Mouse (Mus musculus): Measurements from ENCODE around the gene Rad51b. TPM values are rescaled to one million over a fixed set of nuclear protein-coding genes. Genes with fewer than 3 reads are reported as not detected.

Gene Rad51b
- total RNA-seq, 2 experiments from 2014 or later, result 0.23 to 0.26 TPM

DNA sequence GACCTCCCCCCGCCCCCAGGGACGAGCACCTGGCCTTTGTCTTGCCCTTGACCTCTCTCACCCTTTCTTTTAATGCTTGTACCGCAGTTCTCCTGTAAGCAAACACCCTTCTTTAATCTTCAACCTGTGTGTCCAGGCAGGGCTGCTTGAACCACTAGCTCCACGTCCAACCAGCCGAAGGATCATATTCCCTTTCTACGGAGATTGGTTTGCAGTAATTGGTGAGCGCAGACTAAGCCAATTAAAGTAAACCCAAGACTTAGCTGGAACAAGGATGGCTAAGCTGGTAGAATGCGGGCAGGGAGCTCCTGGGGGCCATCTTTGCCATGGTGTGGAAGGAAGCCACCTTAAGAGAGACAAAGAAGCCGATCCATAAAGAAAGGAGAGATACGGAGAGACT lies 490.5 kb downstream of the Rad51b start:
- DNase-seq (ENCODE audit: low spot score in 2 of 2), result no peak

DNA sequence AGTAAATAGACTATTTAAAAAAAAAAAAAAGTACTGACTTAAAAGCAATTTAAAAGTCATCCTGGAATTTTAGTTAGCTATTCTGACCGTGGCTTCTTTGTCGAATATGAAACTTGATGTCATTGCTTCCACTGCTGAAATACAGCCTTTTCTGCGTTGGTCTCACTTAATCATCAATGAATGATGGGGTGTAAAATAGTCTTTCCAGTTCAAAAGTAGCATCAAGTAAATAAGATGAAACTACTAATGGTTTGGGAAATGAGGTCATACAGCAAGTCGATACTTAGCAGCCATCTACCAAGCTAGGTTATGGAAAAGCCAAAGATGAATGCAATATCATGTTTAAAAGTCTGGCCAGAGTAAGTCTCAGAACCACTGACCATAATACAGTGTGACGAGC lies 491.3 kb downstream of the Rad51b start:
- DNase-seq (ENCODE audit: low spot score in 2 of 2), result no peak

DNA sequence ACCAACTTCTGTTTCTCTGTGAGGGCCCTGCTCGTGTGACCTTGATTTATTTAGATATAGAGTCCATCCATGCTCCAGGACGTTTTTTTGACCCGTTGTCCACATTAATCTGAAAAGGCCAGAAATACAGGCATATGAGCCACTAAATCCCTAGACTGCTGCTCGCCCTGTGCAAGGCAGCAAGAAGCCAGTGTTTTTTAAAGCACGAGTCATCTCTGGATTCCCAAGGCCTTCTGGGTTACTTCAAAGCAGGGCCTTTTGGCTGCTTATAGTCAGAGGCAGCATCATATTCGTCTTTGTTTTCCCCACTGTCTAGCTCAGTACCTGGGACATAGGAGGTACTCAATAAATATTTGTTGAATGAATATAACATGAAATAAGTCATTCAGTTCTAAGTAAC lies 492.4 kb downstream of the Rad51b start:
- DNase-seq (ENCODE audit: low spot score in 2 of 2), result no peak

DNA sequence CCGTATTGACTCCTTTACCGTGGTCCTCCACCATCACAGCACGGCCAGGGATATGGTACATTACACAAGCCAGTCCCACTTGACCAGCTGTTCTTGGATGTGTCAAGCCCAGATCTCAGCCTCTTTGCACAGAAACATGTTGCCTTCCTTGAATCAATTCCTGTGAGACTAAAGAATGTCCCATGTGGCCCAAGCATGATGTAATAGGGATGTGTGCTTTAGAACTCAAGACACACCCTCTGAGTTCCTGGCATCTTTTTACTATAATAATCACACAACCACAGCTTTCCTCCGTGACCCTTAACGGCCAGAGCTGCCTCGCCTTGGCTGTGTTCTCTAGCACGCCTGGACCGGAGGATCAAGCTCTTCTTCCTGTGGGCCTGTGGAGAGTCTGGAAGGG lies 496.3 kb downstream of the Rad51b start:
- no peak for DNase-seq (ENCODE audit: low spot score in 2 of 2)

DNA sequence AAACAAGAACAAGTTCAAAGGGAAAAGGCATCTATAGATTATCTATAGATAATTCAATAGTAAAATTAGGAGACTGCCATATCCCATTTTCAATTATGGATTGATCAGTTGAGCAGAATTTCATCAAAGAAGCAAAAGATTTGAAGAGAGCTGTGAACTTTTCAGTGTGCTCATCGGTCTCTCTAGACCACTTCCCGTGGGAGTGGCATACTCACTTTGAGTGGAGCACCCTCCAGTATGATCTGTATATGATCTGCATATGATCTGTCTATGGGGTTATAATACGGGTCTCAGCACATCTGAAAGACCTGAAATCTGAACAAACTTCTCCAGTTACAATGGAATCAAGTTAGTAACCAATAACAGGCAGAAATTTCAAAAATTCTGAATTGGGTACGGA lies 497.7 kb downstream of the Rad51b start:
- DNase-seq (ENCODE audit: low spot score in 2 of 2), result no peak

DNA sequence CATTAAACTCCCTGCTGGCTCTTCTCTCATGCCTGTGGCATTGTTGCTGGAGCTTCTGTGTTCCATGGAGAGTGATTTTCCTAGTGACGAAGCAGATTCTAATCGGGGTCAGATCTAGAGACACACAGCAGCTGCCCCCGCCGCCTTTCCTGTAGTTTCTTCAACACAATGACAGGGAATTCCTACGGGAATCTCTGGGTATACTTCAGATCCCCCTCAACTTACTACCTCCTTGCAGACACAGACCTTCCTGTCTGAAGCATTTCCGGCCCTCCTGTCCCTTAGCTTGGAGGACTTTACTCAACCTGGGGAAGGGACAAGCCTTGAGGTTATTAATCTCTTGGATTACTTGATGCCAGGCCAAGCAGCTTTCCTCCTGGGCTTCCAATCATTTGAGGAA lies 499.2 kb downstream of the Rad51b start:
- DNase-seq (ENCODE audit: low spot score in 2 of 2), result no peak

DNA sequence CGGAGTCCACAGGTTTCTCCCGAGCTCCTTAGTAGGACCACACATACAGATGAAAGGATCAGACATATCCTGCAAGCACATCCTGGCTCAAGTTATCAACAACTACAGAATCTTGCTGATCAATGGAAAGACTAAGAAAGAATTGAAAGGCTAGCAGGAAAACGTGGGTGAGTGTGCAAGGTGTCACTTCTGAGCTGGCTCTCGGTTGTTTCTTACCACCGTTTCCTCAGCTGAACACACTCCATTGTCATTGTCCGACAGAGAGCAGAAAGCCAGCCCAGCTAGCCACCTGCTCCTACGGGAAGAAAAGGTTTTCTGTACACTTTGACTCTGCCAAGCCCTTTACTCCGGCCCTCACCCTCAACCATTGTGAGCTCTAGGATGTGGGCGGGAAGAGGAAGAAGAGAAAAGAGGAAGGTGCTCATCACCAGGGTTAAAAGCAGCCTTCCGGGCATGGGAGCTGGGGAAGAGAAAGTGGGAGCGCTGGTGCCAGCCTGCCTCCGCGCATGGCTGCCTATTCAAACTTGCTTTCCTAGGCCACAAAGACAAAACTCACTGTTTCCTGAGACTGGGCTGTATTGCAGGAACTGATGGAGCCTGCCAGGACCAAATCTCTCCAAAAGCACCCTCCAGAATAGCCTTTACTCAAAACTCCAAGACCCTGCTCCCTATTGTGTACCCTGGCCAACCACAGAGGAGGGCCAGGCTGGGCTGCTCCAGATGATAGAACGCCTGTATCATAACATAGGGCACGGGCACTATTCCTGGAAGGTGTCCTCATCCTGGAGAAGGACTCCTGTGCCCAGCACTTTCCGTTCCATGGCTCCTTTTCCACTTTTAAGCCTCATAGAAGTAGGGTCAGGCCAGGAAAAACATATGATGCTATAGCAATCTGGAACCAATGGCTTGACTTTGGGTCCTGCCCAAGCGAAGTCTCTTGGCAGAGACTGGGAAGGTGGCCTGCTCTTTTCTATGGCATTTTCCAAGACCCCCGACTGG lies 500.0 kb downstream of the Rad51b start:
- DNase-seq (ENCODE audit: low spot score in 2 of 2), result no peak

DNA sequence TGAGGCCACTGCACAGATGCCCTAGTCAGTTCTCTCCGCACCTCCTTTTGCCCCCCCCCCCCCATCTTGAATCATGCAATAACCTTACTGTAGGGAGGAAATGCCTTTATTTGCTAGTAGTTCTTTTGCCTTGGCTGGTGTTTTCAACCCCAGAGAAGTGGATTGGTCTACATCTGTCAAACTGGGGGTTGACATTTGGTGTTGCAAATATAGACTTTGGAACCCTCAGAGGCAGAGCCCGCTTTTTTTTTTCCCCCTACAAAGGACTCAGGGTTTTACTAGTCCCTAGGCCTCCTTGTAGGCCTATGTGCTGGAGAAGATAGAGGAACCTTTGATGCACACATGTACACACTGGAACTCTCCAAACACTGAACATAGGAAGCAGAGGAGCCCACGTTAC lies 501.4 kb downstream of the Rad51b start:
- DNase-seq (ENCODE audit: low spot score in 2 of 2), result no peak

DNA sequence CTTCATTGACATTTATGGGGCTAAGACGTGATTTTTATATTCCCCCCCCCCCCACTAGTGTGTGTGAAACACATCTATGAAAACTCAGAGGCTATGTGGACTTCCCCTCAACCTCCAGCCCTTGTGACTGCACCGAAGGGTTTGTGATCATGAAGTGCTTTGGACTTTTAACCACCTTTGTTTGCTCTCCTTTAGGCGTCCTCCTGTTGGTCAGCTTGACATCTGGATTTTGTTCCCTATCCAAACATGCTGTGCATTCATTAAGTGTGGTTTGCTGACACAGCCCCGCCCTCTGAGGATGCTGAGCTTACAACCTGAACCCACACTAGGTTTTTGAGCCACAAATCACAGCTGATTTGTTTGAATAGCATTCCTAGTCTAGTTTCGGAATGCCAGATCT lies 502.3 kb downstream of the Rad51b start:
- DNase-seq (ENCODE audit: low spot score in 2 of 2), result no peak

DNA sequence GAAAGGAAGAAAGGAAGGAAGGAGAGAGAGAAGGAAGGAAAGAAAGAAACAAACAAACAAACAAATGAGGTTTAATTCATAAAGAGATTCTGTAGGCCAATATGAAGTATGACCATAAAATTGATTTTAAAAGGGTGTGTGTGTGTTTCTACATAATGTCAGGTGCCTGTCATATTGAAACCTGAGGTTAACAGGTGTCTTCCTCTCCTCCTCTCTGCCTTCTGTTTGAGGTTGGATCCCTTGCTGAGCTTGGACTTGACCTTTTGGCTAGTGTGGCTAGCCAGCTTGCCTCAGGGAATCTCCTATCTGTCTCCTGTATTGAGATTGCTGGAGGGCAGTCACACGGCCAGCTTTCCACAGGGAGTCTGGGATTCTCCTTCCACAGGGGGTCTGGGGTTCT lies 506.6 kb downstream of the Rad51b start:
- no peak for DNase-seq (ENCODE audit: low spot score in 2 of 2)

DNA sequence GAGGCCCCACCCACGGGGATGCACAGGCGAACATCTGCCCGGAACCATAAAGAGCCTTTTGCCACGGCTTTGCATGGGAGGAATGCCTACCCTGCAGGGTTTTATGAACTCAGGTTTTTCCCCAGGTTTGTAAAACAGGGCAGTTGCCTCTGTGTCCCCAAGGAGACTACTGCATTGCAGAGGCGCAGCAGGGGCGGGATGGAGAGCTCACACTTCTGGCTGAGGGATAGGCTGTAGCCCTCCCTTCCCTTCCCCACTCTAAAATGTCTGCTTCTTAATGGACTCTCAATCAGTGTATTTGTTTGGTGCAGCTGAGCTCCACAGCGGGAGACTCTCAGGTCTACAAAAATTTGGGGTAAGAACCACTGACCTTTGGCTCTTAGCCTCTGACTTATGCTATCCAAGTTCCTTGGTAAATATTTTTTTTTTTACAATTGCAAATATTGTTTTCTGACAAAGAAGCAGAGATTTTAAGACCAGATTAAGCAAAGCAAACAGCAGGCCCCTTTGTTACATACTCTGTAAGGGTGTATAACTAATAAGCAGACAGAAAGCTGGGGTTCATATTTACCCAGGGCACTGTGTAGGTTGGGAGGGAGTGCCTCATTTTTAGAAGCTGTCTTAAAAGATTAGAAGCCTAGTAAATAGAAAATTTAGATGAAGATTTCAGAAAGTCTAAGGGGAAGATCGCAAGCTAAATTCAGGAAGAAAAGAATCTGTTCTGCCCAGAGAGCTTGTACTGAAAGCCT lies 507.9 kb downstream of the Rad51b start:
- DNase-seq (ENCODE audit: low spot score in 2 of 2), result no peak

DNA sequence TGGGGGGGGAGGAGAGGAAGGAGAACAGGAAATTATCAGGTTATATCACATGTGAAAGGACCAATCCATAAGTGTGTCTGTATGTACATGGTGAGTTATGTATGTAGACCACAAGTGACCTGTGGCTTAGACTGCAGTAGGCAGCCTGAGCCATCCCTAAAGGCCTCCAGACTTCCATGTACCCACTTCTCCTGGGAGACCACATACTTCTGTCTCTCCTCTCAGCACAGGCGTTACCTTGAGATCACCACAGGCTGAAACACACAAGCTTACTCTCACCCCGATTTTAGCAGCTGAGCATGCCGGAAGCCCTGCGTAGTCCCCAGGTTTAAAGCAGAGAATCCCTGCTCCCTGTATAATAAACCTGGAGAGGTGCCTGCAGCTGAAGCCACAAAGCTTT lies 509.9 kb downstream of the Rad51b start:
- no peak for DNase-seq (ENCODE audit: low spot score in 2 of 2)

DNA sequence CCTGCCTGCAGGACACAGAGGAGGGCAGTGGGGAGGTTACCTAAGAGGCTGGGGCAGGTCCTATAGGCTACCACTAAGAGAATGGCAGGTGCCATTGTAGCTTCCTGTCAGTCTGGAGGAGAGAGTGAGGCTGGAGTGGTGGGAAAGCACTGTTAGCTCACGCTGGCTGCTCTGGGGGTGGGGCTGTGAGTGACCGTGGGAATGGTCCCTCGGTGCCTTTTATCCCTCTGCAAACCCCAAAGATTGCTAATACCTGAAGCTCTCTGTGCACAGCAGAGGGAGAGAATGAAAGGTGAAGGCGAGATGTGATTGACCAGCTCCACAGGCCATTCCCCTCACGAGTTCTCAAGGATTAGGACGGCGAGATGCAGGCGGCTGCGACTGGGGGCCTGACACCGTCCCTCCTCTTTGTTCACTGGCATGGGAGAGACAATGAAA lies 510.3 kb downstream of the Rad51b start:
- DNase-seq (ENCODE audit: low spot score in 2 of 2), result no peak

DNA sequence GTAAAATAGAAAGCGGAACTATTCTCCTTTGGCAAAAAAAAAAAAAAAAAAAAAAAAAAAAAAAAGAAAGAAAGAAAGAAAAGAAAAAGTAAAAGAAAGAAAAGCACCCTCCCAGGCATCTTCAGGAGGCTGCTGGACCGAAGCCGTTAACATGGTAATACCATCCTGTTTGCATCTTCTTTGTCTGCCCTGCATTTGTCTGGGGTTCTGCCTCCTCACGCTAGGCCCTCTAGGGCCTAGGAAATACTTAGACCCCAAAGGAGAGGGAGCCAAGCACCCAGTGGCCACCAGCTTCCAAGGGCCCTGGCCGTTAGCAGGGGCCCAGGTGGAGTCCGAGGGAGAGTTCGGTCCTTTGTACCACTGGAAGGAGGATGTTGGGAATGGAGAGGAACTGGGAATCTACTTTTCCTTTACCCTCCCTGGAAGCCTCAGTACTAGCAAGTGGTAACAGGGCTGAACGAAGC lies 510.9 kb downstream of the Rad51b start:
- no peak for DNase-seq (ENCODE audit: low spot score in 2 of 2)

DNA sequence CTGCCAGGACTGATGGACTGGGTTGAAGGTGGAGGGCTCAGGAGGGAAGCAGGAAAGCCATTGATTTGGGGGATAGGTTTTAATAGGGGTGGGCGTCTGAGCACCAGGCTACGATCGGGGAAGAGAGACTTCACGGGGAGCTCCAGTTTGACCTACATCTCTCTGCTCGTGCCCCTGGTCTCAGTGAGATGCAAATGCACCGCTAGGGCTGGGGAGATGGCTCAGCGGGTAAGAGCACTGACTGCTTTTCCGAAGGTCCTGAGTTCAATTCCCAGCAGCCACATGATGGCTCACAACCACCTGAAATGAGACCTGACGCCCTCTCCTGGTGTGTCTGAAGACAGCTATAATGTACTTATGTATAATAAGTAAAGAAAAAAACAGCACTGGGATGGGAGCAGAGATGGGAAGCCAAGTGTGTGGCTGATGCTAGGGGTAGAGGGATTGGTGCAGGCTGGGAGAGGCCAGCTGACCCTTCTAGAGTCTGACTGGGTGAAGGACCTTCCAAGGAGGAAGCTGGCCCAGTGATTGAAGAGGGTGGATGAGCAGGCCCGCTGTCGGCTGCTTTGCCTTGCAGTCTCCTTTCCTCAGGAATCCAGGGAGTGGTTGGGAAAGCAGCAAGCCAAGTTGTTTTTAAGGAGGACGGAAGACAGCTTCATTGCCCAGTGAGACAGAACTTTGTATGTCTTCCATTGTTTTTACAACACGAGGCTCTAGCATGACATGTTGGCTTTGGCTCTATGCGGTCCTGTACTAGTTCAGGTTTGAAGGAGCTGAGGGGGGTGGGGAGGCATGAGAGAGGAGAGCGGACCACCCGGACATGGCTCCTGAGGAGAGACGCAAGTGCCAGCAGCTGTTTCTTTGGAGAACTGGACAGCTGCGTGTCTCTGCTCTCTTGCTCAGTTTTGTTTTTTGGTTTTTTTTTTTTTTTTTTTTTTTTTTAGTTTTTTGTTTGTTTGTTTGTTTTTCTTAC lies 511.6 kb downstream of the Rad51b start:
- no peak for DNase-seq (ENCODE audit: low spot score in 2 of 2)

DNA sequence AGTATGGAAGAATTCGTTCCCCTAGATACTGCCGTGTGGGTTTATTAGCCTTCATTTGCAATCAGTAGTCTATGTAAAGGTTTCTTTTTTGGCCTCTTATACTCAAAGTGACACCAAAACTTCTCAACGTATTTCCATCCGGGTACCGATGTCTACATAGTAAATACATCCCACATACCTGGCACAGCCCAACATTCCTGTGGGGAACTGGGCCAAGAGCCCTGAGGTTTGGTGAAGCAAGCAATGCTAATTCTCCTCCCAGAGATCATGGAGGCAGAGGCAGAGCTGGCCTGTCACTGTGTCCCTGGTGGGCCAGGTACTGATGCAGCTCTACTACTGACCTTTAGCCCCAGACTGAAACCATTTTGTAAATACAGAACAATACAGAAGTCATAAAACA lies 512.4 kb downstream of the Rad51b start:
- no peak for DNase-seq (ENCODE audit: low spot score in 2 of 2)

DNA sequence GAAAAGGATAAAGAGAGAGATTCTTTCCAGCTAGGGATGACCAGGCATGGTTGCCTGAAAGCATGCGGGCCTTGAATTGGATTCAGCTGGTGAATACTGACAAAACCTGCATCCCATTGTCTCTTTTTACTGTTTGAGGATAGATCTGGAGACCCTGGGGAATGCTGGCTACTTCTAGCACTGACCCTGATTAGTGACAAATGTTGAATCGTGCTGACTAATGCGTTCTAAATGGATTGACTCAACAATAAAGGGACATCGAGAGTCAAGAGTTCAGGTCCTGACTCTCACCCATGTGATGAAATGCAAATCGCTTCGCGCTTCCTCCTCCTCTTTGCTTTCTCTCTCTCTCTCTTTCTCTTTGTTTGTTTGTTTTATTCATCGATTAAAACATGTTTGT lies 515.3 kb downstream of the Rad51b start:
- DNase-seq (ENCODE audit: low spot score in 2 of 2), result no peak

DNA sequence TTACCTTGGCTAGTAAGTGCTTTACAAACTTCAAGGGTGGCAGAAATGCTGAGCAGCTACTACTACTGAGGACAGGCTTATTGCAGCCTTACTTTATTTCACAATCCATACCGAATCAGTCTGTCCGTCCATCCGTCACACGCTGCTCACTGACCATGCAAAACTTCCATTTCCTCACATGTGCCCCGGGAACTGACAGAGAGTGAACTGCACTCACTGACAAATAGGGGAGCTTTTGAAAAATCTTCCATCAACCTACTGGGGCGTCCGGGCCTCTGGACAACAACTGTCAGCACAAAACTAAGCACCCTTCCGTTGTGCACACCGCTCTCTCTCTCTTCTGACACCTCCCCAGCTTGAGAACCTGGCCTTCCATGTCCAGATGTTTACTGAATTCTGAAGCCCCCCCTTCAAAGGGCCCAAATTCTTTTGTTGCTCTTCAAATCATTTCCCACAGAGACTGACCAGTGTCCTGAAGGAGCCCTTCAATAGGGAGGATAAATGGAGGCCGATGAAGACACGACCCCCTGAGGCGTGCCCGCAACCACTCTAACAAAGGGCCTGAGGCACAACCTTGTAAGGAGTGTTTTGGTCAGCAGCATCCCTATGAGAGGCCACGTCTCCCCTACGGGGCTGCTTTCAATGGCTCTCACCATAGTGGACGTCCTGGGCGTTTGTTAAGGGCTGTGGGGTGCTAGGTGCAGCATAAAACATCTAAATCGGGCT lies 515.9 kb downstream of the Rad51b start:
- DNase-seq (ENCODE audit: low spot score in 2 of 2), result no peak

DNA sequence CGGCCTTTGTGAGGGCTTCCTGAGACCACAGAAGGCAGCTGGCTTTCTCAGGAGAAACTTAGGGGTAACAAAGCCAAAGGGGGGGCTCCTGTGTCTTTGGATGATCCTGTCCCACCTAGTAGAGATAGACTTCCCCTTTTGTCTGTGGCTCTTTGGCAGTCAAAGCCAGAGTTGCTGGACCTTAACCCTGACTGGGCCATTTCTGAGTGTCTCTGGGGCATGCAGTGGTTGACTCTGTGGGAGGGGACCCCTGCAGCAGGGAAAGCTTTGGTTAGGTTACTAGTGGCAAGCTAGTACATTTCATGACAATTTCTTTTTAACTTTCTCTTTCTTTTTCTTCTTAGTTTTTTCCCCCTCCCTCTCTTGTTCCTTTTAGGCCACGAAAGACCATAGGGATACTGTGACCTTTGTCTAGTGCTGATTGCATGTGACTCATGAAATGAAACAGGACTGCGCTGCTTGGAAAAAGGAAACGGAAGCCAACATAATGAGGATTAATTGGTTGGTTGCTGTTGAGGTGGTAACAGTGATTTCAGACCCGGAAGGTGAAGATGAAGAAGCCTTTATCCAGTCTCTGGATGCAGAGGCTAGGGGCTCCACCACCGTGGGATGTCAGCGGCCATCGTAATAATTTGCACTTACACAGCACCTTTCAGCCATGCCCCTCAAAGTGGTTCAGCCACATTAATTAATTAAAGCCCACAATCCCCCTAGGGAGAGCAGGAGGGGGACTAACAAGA lies 516.7 kb downstream of the Rad51b start:
- no peak for DNase-seq (ENCODE audit: low spot score in 2 of 2)
